Mouse (Mus musculus) intestine, embryonic 16.5 days (tissue): ENCODE data around the gene Serinc5. TPM values are rescaled to one million over a fixed set of nuclear protein-coding genes. Genes with fewer than 3 reads are reported as not detected.

Experiments
- ATAC-seq: fragments of 200-750 bp; cut with Nextera tagmentation; 2 replicates; pipeline ENCODE4 v1.8.0; 2017; ENCODE audit warnings: moderate TSS enrichment, moderate library complexity
- H3K27ac ChIP-seq: fragments of 300-500 bp; sonication (generic); 2 replicates; pipeline ENCODE4 v1.5.1; 2014; ENCODE audit warnings: mild to moderate bottlenecking, low read length
- H3K27me3 ChIP-seq: fragments of 300-500 bp; sonication (generic); replicated peaks from 2 replicates; pipeline ENCODE4 v1.6.1; 2014; ENCODE audit warnings: low read length, control low read depth, mixed read lengths; ENCODE audit not compliant: control insufficient read depth, insufficient read depth
- H3K36me3 ChIP-seq: fragments of 300-500 bp; sonication (generic); 2 replicates; pipeline ENCODE4 v1.6.1; 2014; ENCODE audit warnings: low read length, control low read depth; ENCODE audit not compliant: control insufficient read depth, insufficient read depth
- H3K4me1 ChIP-seq: fragments of 300-500 bp; sonication (generic); 2 replicates; pipeline ENCODE4 v1.6.1; 2014; ENCODE audit warnings: low read length, control low read depth, mixed read lengths; ENCODE audit not compliant: control insufficient read depth, insufficient read depth
- H3K4me2 ChIP-seq: fragments of 300-500 bp; sonication (generic); 2 replicates; pipeline ENCODE4 v1.6.1; 2014; ENCODE audit warnings: low read depth, low read length, control low read depth
- H3K4me3 ChIP-seq: fragments of 300-500 bp; sonication (generic); 2 replicates; pipeline ENCODE4 v1.5.1; 2014; ENCODE audit warnings: mild to moderate bottlenecking, low read length
- H3K9ac ChIP-seq: fragments of 300-500 bp; sonication (generic); 2 replicates; pipeline ENCODE4 v1.6.1; 2014; ENCODE audit warnings: low read depth, low read length
- H3K9me3 ChIP-seq: fragments of 300-500 bp; sonication (generic); 2 replicates; pipeline ENCODE4 v1.6.1; 2016; ENCODE audit warnings: low read length, control low read depth; ENCODE audit not compliant: control insufficient read depth
- WGBS: fragments of 180-500 bp; shearing (Covaris S2); extraction: QIAGEN DNeasy Blood & Tissue Kit; methylation state at CpG from one replicate; pipeline ENCODE4 v1.1.7; 2014; 5-methylcytosine and 5-hydroxymethylcytosine counted together
- polyA plus RNA-seq: library from polyadenylated mRNA; unstranded; fragments of >200 nt; fragmentation: Nextera tagmentation; extraction: Ambion mirVana; gene quantifications from 2 replicates; pipeline ENCODE4 v1.2.1, GENCODE M21; 2015

Gene Serinc5
- polyA plus RNA-seq, 1 experiment from 2014 or later, result 18.0 TPM

DNA sequence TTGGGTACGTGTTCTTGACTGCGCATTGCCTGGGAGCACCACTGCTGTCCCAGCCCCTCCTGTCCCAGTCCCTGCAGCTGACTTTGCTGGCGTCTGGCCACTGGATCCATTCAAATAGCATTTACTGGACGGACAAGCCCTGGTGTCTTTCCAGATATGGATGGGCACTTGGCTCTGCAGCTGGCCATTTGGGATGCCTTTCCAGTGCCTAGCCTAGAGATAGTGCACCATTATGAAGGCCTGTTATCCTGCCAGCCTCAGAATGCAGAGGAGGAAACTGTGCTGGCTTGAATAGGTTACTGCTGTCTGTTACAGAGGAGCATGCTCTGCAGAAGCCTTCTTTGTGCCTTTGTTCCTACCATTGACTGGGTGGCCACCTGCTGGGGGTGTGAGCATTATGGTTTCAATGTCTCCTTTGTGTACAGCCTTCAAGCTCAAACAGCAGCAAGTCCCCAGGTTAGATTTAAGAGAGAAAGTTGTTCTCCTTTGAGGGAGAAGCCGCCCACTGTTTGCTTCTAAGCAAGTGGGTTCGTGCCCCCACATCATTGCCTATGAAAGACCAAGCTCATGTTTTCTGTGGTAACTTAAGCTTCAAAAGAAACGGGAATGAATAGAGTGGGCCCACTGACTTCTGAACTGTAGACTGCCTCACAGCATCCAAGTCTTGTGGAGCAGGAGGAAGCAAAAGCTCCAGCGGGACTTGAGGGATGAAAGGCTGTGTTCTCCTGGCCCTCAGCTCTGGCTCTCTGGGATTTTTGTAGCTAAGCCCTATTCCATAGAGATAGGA is 92.5 kb downstream of the Serinc5 start:
- Histone ChIP-seq H3K27me3 (no peaks in the 10 kb centered on the region), H3K9me3 (no peaks in the 10 kb centered on the region), H3K27ac (no peak overlapping the region), H3K4me2 (no peak overlapping the region), H3K4me3 (no peak overlapping the region), H3K4me1 (peaks cover 6% of the 10 kb centered on the region; the same call in 1 of the 2 replicates), H3K36me3 (0 out of 2 replicates have a peak, but pooled peaks cover 2% of the 10 kb centered on the region), H3K9ac (no peak overlapping the region)
- no peak for ATAC-seq
- 66% methylated on average over 8 of the region's 8 CpGs for WGBS

DNA sequence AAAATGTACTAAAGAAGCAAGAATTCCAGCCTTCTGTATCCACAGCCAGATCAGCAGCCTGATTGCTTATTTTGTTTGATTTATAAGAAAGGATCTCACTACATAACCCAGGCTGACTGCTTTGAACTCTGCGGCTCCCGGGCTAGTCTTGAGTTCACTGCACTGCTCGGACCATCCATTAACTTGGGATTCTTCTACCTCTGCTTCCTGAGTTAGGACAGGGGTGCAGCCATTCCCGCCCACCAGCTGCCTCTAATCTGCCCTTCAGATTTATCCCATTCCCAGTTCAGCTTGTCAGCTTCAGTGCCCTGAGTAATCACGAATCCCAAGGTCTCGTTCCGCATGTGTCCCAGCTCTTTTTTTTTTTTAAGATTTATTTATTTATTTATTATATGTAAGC is 93.3 kb downstream of the Serinc5 start:
- no peak for ATAC-seq

DNA sequence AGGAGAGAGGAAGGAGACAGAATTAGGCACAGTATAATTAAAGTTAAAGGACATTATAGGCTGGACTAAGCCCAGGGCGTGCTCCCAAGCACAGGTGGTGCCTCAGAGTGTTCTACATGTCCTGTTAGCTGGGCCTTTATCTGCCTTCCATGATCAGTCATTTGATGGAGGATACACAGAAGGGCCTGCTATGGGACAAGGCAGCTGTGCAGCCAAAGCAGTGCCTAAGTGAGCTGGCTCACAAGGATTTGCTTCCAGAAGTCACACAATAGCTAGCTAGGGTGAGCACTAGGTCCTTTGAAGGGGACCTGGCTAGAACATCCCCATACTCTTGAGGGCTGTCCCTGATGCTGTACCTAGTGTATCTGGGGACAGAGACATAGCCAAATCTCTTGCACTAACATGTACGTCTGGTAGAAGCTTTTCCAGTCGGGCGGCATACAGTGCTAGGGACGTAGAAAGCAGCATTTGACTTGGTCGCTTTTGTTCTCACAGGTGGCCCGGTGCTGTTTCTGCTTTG is 94.2 kb downstream of the Serinc5 start:
- H3K36me3 ChIP-seq, result 0 out of 2 replicates have a peak, but pooled peaks cover 2% of the 10 kb centered on the region
- no peak overlapping the region for H3K4me3 ChIP-seq
- no peak overlapping the region for H3K4me2 ChIP-seq
- no peak overlapping the region for H3K27ac ChIP-seq
- ATAC-seq, result no peak
- 97% methylated on average over 7 of the region's 7 CpGs for WGBS
- H3K27me3 ChIP-seq, result no peaks in the 10 kb centered on the region
- no peaks in the 10 kb centered on the region for H3K9me3 ChIP-seq
- no peak overlapping the region for H3K9ac ChIP-seq
- H3K4me1 ChIP-seq, result peaks cover 6% of the 10 kb centered on the region; the same call in 1 of the 2 replicates

More for the DNA sequence above, 93.3 kb downstream of the Serinc5 start:
- 0 out of 2 replicates have a peak, but pooled peaks cover 2% of the 10 kb centered on the region for H3K36me3 ChIP-seq
- H3K4me1 ChIP-seq, result peaks cover 6% of the 10 kb centered on the region; the same call in 1 of the 2 replicates
- no peak overlapping the region for H3K27ac ChIP-seq
- H3K4me2 ChIP-seq, result no peak overlapping the region
- no peaks in the 10 kb centered on the region for H3K9me3 ChIP-seq
- H3K9ac ChIP-seq, result no peak overlapping the region
- H3K27me3 ChIP-seq, result no peaks in the 10 kb centered on the region
- 51% methylated on average over 7 of the region's 7 CpGs for WGBS
- H3K4me3 ChIP-seq, result no peak overlapping the region

DNA sequence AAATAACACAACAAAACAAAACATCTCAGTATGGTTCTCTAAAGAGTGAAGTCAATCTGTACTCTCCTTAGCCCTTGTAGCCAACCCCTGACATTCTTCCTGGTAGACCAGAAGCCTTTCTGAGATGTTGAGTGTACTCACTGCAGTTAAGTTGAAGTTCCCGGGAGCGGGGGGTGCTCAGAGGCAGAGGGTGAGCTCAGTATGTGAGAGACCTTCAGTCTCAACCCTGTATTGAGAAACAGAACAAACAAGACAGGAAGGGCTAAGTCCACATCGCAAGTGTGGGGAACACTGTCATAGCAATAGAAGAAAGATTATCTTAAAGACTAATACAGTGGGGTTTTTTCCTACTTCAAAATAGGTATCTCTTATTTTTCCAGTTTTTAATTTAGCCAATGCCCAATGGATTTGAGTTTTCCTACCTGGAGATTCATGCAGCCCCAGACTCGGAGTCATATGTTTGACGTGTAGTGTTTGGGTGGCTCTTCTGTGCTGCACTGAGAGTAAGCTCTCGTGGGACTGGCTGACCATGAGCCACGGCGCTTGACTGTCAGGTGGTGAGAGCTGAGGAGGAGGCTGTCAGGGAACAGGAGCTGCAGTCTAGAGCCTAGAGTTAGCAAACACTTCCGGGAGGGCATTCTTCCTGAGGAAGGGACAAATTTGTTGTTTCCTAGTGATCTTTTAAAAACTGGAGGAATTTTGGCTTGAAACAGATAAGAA is 95.6 kb downstream of the Serinc5 start:
- Histone ChIP-seq H3K9ac (no peak overlapping the region), H3K4me3 (no peak overlapping the region), H3K27ac (peak overlapping the region; percentile 51), H3K9me3 (no peaks in the 10 kb centered on the region), H3K27me3 (no peaks in the 10 kb centered on the region), H3K4me2 (no peak overlapping the region), H3K36me3 (0 out of 2 replicates have a peak, but pooled peaks cover 2% of the 10 kb centered on the region), H3K4me1 (peaks cover 6% of the 10 kb centered on the region; the same call in 1 of the 2 replicates)
- peak; percentile 88 for ATAC-seq
- WGBS, result 73% methylated on average over 9 of the region's 9 CpGs

GRCm38 (mm10) chr13:92707941-92708340 is 97.0 kb downstream of the Serinc5 start:
- no peak overlapping the region for H3K4me2 ChIP-seq
- no peak overlapping the region for H3K4me3 ChIP-seq
- no peak overlapping the region for H3K9ac ChIP-seq
- no peaks in the 10 kb centered on the region for H3K9me3 ChIP-seq
- 74% methylated on average over 2 of the region's 2 CpGs for WGBS
- H3K27me3 ChIP-seq, result no peaks in the 10 kb centered on the region
- no peak for ATAC-seq
- no peak overlapping the region for H3K27ac ChIP-seq
- H3K36me3 ChIP-seq, result 0 out of 2 replicates have a peak, but pooled peaks cover 2% of the 10 kb centered on the region
- H3K4me1 ChIP-seq, result peaks cover 6% of the 10 kb centered on the region; the same call in 1 of the 2 replicates

- 89% methylated on average over 1 of the region's 1 CpGs for WGBS
- ATAC-seq, result no peak
These were observed 97.6 kb downstream of the Serinc5 start for GRCm38 (mm10) chr13:92708466-92708865.

GRCm38 (mm10) chr13:92709535-92709934 is 98.6 kb downstream of the Serinc5 start:
- Histone ChIP-seq H3K4me3 (no peak overlapping the region), H3K27me3 (no peaks in the 10 kb centered on the region), H3K4me2 (no peak overlapping the region), H3K36me3 (0 out of 2 replicates have a peak, but pooled peaks cover 2% of the 10 kb centered on the region), H3K4me1 (peaks cover 6% of the 10 kb centered on the region; the same call in 1 of the 2 replicates), H3K9ac (no peak overlapping the region), H3K27ac (no peak overlapping the region), H3K9me3 (no peaks in the 10 kb centered on the region)
- WGBS, result 62% methylated on average over 3 of the region's 3 CpGs
- ATAC-seq, result no peak

More at GRCm38 (mm10) chr13:92708466-92708865, 97.6 kb downstream of the Serinc5 start:
- Histone ChIP-seq H3K9ac (no peak overlapping the region), H3K4me2 (no peak overlapping the region), H3K9me3 (no peaks in the 10 kb centered on the region), H3K4me3 (no peak overlapping the region), H3K36me3 (0 out of 2 replicates have a peak, but pooled peaks cover 2% of the 10 kb centered on the region), H3K27ac (no peak overlapping the region), H3K4me1 (peaks cover 6% of the 10 kb centered on the region; the same call in 1 of the 2 replicates), H3K27me3 (no peaks in the 10 kb centered on the region)

DNA sequence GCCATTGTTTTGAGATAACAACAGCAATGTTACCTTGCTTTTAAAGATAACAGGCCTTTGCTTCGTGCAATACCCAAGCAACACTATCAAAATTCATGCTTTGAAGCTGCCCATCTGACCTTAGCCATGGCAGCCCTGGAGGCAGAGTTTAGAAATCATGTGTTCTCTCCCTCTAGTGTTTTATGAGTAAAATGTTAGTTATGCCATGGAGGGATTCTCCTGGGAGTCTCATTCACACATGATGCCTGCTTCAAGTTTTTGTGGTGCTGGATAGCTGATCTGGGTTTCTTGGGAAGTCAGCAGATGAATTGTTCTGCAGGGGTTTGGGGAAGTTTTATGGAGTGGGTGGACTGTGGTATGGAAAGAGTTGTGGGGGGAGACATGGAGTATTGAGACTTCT is 99.5 kb downstream of the Serinc5 start:
- H3K27ac ChIP-seq, result no peak overlapping the region
- no peaks in the 10 kb centered on the region for H3K9me3 ChIP-seq
- 81% methylated on average over 1 of the region's 1 CpGs for WGBS
- H3K27me3 ChIP-seq, result no peaks in the 10 kb centered on the region
- no peak overlapping the region for H3K4me3 ChIP-seq
- H3K36me3 ChIP-seq, result 0 out of 2 replicates have a peak, but pooled peaks cover 2% of the 10 kb centered on the region
- ATAC-seq, result no peak
- H3K4me1 ChIP-seq, result no peaks in the 10 kb centered on the region
- H3K9ac ChIP-seq, result no peak overlapping the region
- H3K4me2 ChIP-seq, result no peak overlapping the region

GRCm38 (mm10) chr13:92711821-92712220 is 100.9 kb downstream of the Serinc5 start:
- Histone ChIP-seq H3K4me3 (no peak overlapping the region), H3K36me3 (no peaks in the 10 kb centered on the region), H3K4me1 (no peaks in the 10 kb centered on the region), H3K27ac (no peak overlapping the region), H3K9ac (no peak overlapping the region), H3K9me3 (no peaks in the 10 kb centered on the region), H3K27me3 (no peaks in the 10 kb centered on the region), H3K4me2 (no peak overlapping the region)
- WGBS, result 86% methylated on average over 1 of the region's 1 CpGs
- ATAC-seq, result no peak
